Mouse (Mus musculus): Measurements from ENCODE around the gene Bex6.

The Bex6 gene

DNA sequence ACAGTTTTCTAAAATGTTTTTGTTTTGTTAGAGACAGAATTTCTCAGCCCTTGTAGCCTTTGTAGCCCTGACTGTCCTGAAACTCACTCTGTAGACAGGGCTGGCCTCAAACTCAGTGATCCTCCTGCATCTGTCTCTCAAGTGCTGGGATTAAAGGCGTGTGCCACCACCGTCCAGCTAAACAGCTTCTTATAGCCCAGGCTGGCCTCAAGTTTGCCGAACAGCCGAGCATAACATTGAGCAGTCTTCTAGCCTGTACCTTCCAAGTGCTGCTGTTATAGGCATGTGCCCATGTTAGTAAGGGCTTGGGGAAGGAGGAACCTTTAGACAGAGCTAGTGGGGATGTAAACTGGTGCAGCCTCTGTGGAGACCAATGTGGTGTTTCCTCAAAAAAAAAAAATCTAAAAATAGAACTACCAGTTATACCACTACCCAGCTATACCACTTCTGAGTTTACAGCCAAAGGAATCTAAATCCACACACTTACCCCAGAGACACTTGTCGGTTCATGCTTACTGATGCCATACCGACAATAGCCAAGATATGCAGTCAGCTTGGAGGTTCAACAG, at the start of gene Bex6:
Bex6 (plus strand) TSS at position 491 of the 569 bp plus-strand sequence.
- DNase-seq: no peak

DNA sequence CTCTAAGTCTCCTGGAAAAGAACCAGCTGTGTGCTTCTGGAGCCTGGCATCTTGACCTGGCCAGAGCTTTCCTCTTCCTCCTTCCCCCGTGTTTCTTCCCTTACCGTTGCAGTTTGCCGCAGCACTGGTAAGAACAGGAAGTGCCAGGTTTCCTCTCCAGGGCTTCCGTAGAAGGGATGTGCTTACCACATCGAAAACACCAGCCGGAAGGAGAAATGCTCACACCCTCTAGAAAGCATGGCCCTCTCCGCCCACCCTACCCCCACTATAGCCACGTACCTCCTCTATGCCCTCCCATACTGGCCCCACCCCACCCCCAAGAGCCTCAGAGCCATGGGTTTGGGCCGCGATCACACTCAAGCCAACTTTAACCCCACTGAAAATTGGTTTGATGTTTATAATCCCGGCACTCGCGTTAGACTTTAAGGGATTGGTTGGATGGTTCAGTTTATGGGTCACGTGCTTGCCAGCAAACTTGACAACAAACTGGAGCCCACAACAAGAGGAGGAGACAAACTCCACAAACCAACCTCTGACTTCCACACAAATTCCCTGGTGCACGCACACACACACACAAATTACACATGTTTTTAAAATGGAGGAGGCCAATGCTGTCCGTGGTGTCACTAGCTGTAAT, 49.3 kb upstream of the Bex6 start:
- no peak for DNase-seq

DNA sequence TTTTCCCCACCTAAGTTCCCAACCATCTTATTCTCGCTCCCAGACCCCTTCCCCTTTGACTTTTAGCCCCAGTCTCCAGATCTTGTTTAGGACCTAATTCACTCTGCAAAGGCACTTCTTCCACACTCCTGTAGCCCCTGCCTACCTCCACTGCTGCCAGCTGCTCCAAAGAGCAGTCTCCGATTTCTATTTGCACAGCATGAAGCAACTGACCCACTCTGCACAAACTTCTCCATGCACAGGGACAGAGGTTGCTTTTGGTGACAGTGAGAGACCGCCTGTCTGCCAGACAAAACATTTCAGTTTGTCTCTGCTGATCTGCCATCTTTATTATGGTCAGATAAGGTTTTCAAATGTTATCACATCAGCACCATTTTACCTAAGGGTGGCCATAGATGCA, 46.5 kb upstream of the Bex6 start:
- no peak for DNase-seq

DNA sequence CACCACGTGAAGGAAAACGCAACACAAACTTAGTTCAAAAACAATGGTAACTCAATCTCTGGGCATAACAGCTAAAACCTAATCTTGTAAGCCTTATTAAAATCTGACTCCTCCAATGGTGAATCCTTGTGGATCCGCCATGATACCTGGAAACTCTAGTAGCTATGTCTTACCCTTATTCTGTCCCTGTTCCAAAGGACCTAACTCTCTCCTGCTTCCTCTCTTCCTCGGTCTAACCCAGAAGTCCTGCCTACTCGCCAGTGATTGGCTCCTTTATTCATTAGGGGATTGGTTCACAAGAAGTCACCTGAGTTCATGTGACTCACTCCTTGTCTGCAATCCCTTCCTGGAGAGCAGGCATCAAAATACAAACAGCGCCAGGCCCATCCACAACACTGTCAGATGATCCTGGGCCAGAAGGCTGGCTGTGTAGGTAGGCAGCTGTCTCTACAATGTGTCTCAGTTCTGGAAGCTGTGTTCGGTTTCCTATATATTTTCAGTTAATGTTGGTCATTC, 43.7 kb upstream of the Bex6 start:
- no peak for DNase-seq

DNA sequence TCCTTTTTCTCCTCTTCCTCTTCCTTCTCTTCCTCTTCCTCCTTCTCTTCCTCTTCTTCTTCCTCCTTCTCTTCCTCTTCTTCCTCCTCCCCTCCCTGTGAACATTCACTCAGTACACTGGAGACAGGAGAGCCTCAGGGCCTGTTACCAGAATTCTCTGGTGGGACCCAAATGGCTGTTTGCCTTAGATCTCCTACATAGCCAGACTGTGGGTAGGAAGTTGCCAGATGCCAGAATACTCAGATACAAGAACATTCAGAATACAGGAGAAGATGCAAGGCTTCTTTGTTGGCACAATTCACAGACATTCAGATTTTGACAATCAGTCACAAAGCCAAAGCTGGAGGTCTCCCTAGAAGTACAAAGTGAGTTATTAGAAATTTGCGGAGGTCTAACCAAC, 40.7 kb upstream of the Bex6 start:
- no peak for DNase-seq

DNA sequence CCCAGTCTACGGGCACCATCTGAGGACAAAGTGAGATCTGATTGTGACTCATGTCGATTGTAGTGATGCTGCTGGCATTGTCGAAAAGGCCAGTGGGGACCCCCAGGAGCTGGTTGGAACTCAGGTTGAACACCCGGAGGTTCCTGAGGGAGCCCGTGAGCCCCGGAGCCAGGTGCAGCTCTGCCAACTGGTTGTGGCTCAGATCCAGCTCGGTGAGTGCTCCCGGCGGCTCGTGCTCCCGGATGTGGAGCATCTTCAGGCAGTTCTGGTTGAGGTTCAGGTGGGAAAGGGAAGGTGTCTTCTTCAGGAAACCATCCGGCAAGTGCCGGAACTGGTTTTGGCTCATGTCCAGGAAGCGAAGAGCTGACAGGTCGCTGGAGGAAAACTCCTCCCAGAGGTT, 35.9 kb upstream of the Bex6 start:
- peak; percentile 54 for DNase-seq

DNA sequence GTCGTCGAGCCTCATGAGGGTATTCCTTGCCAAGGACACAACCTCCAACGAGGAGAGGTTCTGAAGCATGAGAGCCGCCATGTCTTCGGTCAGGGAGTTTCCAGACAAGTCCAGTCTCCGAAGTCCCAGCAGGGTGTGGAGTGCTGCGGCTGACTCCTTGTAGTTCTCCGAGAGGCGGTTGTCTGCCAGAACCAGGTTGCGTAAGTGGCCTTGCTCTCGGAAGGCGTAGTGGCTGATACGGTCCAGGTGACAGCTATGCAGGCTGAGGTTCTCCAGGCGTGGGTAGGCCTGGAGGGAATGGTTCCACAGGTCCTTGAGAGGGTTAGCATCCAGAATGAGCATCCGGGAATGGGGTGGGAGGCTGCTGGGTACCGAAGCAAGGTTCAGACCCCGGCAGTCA, 35.0 kb upstream of the Bex6 start:
- peak; percentile 19 for DNase-seq

DNA sequence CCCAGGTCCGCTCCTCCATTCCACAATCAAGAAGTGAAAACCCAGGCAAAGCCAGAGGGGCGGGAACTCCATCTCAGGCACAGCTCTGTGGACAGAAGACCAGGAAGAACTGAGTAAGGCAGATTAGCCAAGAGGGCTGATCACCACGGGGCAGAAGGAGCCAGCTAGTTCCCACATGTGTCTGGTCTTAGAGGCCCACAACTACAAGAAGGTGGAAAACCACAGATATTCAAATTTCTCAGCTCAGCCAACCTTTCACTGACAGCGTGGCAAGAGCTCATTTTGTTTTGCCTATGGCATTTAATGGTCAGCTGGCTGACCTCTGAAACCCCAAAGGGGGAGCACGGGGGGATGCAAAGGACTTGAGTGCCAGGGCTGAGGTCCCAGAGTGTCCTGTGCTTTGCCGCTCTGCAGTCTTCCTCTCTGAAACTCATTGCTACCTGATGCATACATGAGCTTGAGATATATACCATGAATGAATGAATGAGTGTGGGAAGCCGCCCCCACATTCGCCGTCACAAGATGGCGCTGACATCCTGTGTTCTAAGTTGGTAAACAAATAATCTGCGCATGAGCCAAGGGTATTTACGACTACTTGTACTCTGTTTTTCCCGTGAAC, 31.9 kb upstream of the Bex6 start:
- DNase-seq: no peak

DNA sequence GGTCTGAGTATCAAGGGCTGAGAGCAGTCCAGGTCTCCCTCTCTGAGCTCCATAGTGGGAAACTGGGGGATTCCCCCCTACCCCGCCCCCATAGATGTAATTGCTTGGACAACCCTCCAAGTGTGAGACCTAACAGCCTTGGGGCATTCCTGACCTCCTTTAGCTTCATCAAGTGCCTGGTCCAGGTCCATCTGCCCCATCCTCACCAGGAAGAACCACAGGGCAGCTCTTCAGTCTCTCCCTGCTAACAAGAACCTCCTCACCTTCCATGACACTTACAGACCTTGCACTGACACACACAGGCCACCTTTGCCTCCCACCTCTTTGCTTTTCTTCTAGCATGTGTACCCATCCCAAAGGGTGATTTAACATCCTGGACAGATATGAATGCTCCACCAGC, 25.6 kb upstream of the Bex6 start:
- no peak for DNase-seq

DNA sequence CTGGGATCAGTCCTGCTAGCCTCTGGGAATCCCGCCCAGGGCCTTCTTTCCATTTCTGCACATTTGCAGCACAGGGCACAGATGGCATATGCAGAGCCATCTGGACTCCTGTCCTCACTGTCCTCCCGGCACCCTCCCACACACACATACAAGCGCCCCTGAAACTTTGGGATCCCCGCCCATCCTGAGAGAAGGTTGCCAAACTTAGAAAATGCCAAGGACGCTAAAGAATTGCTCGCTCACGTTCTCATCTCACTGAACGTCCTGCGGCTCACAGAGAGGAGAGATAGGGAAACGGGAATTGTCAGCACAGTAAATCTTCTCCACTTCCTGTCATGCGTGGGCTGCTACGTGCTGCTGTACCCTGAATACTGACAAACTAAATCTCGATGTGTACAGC, 25.2 kb upstream of the Bex6 start:
- DNase-seq: peak; percentile 98

DNA sequence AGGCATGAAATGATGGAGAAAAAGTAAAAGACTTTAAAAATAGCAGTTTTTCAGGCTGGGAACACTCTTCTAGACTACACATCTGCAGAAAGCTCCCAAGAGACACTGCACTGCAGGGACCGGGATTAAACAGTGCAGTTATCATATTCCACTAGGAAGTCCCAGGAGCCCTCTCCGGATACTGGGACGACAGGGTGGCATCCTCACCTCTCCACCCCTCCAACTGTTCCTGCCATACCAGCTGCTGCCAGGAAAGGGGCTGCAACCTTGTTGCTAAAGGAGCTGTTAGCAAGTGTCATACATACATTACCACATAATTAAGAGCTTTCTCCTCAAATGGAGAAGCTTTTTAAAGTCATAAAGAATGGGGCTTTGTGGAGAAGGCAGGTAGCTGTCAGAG, 22.9 kb upstream of the Bex6 start:
- DNase-seq: no peak

DNA sequence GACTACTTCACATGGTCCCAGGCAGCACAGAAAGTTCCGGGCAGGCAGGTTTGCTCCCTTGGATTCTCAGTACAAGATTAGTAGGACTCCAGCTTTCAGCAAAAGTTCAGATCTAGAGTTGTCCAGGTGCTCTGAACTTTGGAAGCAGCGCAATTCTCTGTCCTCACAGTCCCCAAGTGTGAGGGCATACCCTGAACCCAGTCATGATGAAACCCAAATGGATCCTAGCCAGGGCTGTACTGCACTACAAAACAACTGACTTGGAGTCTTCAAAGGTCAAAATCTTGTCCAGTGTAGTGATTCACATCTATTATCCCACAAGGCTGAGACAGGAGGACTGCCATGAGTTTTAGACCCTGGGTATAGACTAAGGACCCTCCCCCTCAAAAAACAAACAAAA, 22.3 kb upstream of the Bex6 start:
- DNase-seq: no peak

DNA sequence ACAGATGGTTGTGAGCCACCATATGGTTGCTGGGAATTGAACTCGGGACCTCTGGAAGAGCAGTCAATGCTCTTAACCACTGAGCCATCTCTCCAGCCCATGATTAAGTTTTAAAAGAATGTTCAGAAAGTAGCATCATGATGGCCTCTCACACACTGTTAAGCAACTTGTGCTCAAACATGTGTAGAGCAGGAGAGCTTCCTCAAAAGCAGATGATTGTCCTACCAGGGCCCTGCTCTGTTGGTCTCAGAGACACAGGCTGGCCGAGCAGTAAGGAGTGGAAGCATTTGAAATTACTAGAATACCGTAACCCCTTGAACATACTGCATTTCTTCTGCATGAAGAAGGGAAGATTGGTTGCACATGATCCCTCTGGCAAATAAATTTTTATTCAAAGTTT, 20.7 kb upstream of the Bex6 start:
- no peak for DNase-seq

DNA sequence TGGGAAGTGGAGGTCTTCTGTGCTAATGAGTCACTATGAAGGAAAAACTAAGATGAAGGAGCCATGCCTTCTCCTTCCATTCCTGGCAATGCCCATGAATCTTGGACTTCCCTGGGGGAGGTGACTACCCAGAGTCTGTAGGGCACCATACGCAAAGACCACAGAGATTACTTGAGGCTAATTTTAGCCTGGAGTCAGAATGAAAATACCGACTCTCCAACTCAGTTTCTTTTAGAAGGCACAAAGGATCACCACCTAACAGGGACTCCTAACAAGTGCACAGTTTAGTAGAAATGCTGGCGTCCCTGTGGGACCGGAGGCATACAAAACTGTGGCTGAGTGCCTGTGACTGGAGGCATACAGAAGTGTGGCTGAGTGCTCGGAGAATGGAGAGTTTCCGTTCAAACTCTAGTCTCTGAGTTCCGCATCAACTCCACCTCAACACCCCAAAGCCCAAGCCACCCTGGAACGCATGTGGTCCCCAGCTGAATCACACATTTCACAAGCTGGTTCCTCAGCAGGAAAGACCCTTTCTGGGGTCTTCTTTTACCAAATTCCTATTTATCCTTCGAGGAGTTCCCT, 18.8 kb upstream of the Bex6 start:
- DNase-seq: no peak

DNA sequence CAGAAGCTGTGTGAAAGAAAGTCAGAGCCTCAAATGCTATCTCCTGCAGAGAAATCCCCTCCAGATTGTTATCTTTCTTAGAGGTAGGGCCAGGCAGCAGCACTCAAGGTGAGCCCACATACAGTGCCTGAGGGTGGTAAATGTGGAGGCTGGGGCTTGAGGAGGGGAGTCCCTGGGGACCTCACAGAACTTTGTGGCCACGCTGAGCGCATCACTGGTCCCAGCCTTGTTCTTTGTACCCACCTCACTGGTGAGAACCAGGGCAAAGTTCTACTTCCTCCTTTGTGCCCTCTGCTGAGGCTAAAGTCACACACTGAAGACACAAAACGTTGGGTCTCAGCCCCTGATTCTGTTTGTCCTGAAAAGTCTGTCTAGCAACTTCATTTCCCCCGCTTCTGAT, 16.2 kb upstream of the Bex6 start:
- DNase-seq: no peak

DNA sequence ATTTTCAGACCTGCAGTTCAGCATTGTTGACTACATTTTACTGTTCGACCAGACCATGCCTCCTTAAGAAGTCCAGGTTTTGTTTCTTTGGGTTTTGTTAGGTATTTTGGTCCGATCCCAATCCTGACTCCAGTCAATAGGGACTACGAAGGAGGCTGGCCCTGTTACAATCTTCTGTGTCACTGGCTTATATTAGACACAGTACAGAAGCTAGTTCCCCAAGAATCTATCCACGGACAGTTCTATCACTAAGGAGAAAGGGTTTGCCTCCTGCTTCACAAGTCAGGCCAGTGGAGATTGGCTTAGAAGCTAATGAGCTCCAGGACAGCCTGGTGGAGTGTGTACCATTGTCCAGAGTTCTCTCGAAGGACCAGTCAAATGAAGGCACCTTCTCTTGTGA, 15.7 kb upstream of the Bex6 start:
- no peak for DNase-seq

DNA sequence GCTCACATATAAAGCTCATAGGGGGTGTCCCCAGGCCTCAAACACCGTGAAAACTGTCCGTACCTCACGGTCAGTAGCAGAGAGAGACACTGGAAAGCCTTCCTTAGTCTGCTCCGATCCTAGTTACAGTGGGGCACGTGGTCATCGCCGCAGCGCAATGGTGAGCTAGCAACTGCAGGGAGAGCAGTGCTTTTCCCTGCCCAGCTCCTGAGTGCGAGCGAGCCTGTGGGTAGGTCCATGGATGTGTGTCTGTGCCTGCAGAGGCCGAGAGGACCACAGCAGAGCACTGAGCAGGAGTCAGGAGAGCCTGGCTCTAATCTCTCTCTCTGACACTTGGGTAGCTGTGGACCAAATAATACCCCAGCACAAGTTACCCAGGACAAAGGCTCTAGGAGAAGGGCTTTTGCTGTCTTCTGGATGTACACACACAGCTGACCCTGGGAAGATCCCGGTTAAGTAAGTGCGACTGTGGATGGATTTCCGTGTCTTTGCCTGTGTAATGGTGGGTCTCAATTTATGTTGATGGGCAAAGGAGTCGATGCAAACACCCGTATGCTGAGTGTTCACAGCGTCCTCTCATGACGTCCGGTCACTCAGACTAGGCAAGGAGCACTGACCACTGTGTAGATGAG, 15.1 kb upstream of the Bex6 start:
- no peak for DNase-seq

DNA sequence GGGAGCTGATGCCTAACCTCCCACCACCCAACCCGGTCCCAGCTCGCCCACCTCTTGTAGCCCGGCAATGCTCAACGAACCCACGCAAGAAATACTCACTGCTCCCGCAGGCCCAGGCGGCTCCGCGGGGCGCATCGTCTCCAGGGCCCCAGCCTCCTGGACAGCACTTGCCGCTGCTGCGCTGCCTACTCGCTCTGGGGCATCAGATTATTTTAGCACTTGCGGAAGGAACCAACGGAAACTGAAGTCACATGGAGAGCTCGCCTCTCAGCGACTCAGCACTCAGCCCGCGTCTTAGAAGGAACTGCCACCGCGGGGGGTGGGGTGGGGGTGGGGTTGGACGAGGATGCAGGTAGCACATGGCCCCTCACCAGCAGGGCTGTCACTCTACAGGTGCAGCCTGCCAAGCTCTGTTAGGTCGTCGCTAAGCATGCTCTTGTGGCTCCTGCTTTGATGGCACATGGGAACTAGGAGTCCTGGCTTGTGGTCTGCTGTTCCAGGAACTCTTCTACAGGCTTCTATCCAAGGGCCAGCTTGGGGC, 14.3 kb upstream of the Bex6 start, which contains the start of gene Nrros:
Nrros (minus strand) TSS at position 314 of the 541 bp plus-strand sequence.
- DNase-seq: peak; percentile 83

DNA sequence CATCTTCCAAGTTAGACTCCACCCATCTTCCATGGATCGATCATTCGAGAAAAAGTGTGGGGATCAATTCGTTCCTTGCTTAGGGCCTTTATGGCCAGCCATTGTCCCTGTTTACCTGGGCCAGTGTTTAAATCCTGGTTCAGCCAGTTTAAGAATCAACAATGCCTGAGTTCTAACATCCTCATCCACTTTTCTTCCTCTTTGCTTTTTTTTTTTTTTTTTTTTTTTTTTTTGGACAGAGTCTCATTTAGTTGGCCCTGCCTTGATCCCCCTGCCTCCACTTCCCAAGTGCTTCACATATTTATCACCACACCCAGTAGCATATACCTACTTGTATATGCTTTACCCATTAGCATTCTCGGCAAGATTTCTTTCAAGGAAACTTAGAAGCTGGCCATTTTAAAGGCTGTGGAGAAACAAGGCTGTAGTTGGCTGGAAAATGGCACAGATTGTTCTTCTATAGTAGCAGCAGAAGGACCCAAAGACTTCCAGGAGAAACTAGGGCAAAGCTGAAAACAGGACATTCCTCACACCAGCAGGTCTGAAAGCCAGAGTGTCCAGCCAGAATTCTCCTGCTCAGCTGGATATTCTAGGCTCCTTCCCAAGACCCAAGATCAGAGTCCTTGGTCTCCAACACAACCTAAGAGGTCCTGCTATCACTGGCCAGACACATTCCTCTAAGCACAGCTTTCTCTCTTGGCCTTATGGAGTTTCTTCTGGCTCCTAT, 11.6 kb upstream of the Bex6 start:
- DNase-seq: peak; percentile 88

DNA sequence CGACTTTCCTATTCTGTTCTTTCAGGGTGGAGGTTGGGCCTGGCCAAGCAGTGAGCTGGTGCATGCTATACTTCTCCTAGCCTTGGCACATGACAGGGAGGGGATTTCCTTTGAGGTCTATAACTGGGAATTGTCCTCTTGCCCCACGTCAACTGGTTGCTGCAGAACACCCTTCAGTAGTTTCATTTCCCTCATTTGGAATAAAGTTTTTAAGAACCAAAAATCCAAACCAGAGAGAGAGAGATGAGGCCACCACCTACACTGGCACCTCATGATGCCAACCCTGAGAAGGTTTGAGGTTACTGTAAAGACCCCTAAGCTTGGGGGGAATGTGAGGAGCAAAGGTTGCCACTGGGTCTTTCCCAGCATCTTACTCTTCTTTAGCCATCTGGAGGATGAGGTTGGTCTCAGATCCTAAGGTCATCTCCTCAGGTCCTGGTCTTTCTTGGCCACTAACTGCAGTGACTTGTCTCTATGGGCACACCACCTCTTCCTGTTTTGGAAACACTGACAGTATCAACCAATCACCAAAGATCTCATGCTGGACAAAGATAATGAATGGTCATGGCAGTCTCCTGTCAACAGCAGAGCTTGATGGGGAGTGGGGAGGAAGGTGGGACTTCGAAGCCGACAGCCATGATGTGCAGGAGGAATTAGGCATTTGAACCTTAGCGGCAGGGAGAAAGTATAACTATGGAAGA, 8.4 kb upstream of the Bex6 start:
- DNase-seq: no peak

DNA sequence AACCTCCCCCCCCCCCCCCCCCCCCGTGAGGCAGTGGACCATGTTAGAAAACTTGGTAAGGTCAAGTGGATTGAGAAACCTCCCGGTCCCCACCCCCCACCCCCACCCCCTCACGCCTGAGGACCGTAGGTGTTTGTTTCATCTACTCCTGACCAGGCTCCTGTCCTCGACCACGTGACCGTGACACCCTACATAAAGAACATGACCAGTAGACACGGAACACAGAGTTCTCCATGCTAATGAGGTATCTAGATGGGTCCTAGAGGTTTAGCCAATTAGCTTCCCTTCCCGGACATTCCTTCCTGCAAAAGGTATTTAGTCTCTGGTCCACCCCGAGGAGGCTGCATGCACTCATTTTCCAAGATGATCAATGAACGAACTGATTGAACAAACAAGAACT, 6.2 kb upstream of the Bex6 start:
- no peak for DNase-seq

Data from cerebellum, adult 11-12 months (tissue).